Mouse (Mus musculus) cerebellum, adult 11 months (tissue): ENCODE data around the gene Tpk1.
"Not testable (repeated sequence)": the region's sequence is repeated elsewhere in the genome, so short reads cannot be mapped to it uniquely, and the experiment has no call there.

ENCODE experiments used
- DNase-seq: peaks from one replicate; pipeline ENCODE4 v3.0.0; 2022

Gene Tpk1

DNA sequence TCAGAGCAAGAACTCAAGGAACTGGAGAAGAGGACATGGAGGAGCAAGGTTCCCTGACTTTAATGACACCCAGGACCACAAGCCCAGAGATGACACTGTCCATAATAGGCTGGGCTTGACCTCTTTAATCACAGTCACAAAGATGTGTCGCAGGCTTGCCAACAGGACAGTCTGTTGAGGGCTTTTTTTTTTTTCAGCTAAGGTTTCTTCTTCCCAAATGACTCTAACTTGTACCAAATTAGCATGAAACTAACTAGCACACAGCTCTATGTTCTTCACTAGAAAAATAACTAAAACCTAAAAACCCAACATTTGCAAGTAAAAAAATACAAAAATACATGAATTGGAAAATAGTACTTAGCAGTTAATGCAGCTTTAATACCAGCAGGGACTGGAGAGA lies 27.2 kb downstream of the Tpk1 start:
- DNase-seq, result no peak

DNA sequence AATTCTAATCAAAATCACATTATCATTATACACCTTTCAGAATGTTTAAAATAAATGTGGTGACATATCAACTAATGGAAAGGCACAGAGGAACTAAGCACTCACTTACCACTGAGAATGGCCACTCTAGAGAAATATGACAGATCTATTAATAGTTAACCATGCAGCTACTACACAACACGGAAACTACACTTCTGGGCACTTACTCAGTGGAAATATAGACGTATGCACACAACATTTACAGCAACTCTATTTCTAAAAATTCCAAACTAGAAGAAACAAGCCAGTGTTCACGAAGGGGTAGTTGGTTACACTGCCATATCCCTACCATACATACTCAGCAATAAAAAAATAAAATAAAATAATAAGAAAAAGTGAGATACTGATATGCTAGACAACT lies 28.0 kb downstream of the Tpk1 start:
- no peak for DNase-seq

DNA sequence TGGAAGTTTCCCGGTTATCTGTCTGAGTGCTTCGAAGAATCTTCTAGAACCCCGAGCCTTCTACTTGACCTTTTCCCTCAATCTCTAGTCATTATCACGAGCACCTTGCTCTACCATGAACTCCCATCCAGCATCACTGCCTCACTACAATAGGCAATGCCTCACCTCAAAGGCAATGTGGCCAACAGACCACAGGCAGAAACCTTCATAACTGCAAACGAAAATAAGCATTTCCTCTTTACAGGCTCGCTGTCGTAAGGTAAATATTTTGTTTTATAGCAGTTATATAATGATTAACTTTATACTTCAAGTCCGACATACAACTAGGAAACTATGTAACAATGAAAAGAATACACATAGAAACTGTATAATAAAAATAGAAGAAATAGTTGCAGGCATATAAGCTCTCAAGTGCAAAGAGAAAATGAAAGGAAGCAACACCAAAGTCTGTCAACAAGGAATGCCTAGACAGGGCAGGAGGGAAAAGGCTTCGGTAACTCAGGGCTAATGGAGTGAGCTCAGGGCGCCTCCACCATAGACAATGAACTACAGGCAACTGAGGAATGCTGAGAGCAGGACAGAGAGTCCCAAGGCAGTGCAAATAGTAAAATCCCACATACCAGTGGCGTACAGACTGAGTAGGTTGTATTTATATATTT lies 29.0 kb downstream of the Tpk1 start:
- no peak for DNase-seq

DNA sequence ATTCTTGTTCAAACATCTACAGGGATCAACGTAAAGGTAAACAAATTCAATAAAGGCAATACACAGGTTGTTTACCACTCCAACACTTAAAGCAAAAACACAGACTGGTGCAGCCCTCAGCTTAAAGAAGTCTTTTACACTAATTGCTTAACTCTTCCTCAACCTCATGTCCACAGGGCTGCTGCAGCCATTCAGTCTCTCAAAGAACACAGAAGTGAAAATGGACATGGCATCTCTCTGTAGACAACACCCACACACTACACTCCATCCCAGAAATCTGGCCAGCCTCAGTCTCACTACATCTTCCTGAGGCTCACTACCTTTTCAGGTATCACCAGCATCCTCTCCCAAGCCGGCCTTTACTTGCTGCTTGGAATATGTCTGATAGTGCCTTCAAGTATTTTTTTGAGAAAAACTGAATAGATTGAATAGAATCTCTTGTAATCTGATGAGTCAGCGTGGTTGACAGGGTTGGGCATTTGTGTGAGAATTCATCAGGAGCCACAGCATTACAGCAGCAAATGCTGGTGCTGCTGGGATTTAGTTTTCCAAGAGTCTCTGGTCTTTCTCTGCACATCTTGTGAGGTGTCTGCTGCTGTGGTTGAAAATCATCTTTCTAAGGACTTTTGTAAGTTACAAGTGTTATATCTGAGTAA lies 32.6 kb downstream of the Tpk1 start:
- no peak for DNase-seq

DNA sequence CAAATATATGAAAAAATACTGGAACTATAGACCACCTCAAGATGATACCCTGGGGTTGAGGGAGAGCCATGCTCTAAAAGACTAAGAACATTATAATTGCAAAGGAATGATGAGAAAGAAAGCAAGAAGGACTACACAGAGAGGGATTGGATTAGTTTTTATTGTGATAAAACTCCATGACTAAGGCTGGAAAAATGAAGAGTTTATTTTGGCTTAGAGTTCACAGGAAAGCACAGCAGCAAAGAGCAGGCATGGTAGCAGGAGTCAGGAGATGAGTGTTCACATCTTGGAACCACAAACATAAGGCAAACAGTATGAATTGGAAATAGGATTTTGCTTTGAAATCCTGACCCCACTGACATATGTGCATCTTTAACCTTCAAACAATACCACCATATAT lies 33.2 kb downstream of the Tpk1 start:
- no peak for DNase-seq

DNA sequence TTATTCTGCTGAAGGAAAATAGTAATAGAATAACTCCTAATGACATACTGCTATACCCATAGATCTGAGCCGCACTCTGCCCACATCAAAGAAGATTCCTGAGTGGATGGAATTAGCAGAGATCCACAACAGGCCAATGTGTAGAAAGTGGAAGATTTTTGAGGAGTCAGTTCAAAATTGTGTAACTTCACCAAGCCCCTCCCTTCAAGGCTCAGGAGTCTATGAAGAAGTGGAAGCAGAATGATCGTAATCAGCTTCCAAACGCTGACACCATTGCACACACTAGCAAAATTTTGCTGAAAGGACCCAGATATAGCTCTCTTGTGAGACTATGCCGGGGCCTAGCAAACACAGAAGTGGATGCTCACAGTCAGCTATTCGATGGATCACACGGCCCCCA lies 42.6 kb downstream of the Tpk1 start:
- not testable (repeated sequence) for DNase-seq

DNA sequence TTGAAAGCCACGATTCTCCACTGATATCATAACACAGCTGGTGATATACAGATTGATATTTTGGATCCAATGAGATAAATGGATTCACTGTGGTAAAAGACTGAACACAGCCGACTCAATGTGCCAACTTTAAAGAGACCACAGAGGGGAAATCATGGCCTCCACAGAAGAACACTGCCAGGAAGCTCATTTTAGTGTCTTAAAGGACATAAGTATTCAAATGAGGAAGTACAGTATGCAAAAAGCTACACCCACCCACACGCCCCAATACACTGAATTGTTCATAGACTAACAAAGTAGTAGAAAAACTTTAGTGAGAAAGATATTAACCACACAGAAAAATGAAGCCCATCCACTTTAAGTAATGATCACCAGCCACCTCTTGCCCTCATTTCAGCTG lies 46.8 kb downstream of the Tpk1 start:
- DNase-seq, result no peak

DNA sequence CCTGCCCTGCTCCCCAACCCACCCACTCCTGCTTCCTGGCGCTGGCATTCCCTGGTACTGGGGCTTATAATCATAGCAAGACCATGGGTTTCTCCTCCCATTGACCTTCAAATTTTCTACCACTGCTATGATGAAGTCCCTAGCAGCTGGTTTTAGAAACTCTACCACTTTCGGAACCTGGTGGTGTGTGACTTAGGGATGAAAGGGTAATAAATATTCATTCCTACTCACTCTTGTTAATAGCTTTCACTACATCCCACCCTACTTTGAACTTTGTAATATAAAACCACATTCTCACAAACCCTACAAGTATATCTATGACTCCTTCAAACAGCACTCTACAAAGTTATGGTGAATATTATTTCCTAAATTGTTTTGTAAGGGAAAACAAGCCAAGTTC lies 54.3 kb downstream of the Tpk1 start:
- DNase-seq, result no peak

DNA sequence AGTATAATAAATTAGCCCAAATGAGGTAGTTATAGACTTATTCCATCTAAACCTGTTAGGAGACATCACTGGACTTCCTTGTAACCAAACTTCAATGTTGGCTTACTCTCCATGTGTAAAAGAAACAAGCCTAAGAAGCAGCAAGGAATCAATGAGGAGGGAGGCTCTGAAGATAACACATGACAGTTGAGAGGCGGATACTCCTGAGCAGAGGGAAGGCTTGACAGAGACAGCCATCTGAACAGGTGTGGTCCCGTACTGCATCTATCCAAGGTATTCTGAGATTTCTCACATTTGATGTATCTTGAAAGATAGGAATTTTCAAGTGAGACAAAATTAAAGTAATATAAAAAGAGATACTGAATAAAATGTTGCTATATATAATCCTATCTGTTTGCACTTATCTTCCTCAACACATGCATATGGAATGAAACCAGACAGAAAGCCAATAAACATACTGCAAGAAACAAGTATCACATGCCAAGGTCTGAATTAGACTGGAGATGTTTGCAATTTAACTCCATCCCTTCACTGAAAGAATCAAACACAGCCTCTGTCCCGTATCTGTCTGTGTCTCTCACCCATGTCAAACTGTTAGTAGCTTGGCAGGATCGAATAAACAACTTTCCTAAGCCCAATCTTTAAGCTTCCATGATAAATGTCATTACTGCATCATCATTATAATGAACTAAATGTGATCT lies 75.1 kb downstream of the Tpk1 start:
- no peak for DNase-seq

DNA sequence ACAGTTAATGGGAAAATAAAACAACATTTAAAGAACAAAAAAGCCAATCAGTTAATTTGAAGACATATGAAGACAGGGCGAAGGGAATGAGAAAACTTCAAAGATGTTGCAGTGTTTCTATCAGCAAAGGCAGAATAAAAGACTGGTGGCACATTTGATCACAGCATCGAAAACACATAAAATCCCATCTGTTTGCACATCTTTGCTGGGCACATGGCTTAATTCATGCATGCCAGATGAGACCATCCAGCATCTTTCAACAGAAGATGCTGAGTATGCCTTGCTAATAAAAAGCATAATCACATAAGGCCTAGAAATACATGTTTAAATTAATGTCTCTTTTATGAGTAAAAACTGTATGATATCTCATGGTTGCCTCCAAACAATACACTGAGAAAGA lies 80.8 kb downstream of the Tpk1 start:
- DNase-seq, result no peak

DNA sequence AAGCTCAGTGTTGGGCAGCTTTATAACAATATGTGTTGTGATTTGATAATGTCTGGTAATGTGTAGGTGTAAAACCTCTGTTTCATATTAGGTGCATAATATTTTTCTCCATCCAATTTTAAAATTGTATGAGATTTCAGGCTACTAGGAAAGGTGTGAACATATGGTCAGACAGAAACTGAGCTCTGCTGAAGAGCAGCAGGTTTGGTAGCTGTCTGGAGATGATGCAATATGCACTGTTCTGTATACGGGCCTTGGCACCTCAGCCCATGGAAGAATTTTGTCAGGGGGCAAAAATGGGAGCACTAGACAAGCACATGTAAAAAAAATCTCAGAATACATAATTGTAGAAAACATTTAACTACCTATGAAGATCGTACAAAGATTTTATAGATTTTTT lies 84.3 kb downstream of the Tpk1 start:
- no peak for DNase-seq

DNA sequence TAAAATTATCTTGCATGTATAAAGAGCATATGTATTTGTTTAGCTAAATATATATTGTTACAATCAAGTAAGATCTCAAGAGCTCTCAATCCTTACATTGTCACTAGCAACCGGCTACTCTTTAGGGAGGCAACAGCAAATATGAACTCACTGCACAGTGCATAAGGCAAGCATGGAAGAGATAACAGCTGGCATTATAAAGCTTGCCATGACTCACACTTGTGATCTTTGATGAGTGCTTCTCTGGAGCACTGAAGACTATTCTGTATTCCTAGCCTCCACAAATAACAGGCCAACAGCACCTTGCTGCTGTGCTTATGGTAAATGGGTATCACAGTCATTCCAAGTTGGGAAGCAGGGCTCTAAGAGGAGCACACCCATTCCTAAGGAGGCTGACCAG lies 98.2 kb downstream of the Tpk1 start:
- no peak for DNase-seq

DNA sequence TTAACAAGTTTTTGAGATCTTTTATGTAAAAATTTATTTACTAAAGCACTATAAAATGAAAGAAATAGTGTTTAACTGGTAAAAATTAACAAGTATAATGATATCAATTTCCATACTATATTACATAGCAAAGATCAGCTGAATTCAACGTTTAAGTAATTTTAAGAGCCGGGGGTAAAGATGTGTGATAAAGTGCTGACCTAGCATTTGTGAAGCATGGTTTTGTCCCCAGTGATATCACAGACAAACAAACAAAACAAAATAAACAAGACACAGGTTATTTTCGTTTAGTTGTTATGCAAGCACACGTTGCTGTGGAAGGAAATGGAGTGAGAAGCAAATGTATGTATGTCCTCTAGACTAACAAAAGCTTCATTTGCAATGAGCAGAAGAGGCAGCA lies 103.6 kb downstream of the Tpk1 start:
- DNase-seq, result no peak

DNA sequence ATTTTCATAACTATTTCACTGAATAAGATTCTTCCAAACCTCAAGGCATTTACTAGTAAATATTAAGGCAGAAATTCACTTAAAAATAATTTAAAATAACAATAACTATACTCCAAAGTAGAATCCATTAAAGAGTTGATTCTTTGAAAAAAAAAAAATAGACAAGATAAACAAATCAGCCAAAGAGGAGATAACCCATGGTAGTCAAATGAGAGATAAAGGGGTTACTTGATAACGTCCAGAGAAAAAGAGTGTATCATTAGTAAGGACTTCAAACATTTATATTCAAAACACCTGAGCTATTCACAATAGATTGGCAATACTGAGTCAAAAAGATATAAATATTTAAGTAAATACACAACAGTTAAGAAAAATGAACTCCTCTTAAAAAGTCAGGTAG lies 114.7 kb downstream of the Tpk1 start:
- DNase-seq, result no peak

DNA sequence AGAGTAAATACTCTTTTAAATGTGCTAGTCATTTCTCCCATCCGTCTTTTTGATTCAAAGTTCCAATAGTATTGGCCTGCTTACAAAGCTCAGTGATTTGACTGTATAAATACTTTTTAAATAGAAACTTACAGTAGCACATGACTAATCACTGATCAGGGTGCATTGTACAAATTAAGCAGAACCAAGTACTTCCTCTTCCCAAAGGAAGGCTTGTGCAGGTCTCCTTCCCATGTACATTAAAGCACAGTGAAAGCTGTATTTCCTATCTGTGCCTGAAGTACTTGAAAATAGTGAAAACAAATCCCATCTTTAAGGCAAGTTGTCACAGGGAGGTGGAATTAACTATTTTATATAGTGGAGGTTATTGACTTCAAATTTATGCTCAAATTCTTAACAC lies 119.5 kb downstream of the Tpk1 start:
- DNase-seq, result no peak

DNA sequence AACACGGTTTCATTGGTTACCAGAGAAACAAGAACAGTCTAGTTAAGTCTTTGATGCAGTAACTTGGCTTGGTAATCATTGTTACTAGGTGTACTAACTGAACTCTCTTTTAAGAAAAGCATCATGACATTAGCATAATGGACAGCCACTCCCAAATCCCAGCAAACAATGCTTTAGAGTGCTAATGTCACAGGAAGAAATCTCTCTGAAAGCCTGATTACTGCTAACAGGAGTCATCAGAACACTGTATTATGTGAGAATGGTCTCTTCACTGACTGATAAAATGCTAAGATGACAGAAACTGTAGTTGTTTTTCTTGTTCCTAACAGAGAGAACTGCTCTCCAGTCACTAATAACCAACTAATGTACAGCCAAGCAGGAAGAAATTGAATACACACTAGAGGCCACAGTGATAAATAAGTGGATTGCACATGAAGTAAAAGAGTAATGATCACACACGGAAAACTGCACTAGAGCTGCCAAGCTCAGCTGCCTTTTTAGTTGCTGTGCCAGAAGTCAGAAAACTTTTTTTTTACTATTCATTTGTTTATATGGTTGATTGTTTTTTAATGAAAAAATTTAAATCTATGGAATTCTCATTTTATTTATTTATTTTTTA lies 128.7 kb downstream of the Tpk1 start:
- no peak for DNase-seq

DNA sequence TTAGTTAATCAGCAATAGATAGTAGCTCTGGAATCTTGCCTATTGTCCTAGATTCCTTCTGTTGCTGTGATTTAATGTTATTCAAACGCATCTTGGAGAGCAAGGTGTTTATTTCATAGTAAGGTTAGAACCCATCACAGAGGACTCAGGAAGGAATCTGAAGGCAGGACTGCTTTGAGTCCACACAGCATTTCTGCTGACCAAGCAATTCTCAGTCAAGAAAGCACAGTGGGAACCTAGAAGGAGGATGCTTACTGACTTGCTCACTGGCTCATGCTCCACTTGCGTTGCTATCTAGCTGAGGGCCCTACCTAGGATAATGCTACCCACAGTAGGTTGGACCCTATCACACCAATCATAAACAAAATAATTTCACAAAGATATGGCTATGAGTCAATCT lies 130.6 kb downstream of the Tpk1 start:
- no peak for DNase-seq

DNA sequence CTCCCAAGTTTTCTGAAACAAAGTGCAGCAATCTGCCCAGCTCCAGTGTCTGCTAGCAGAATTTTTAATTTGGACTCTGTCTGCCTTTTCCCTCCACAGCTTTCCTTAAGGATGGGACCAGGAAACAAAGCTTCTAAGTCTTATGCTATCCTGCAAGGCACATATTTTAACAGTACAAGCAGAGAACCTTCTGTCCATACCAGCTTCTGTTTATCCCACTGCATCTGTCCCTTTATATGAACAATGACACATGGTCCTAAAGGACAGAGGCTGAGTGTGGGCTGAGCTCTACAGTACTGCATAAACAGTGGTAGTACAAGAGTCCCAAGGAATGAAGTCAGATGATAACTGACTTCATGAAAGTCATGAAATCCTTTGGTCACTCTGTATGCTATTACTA lies 132.8 kb downstream of the Tpk1 start:
- no peak for DNase-seq

DNA sequence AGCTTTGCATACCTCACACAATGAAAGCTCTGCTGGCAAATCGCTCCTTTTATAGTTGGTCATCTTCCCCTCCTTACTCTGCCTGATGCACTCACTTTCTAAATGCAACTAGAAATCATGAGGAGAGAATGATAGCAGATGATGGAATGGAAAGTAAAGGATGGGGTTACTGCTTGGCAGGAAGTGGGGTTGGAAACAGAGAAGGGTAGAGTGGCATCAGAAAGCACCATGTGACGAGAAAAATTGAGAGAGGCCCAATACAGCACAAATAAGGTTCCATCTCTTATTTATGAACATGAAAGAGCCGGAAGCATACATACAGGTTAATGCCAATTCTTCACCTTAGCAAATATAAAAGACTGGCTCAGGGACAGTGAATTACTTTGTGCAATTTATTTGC lies 133.3 kb downstream of the Tpk1 start:
- no peak for DNase-seq

DNA sequence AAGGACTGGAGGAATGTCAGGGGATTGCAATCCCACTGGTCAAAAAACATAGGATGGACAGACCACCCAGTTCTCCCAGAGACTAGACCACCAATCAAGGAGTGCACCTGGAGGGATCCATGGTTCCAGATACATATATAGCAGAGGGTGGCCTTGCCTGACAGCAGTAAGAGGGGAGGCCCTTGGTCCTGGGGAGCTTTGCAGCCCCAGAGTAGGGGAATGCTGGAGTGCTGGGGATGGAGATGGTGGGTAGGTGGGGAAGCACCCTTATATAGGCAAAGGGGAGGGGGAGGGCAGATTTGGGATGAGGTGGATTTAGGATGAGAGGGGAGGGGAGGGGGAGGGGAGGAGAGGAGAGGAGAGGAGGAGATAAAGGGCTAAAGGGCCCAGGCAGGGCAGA lies 134.1 kb downstream of the Tpk1 start:
- no peak for DNase-seq

DNA sequence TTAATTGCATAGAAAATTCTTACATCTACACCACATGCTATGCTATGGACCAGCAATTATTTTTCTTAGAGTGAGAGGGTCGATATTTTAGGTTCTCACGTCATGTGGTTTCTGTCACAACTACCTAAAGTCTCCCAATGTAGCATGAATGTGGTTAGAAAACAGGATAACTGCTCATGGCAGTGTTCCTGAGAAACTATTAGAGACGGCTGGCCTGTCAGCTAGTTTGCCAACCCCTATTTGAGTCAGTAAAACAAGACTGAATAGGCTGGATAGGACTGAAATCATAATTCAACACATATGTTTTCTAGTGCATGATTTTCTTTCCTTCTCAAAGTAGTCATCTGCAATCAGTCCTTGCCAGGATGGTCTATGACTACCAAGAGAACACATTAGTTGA lies 137.1 kb downstream of the Tpk1 start:
- DNase-seq, result no peak

DNA sequence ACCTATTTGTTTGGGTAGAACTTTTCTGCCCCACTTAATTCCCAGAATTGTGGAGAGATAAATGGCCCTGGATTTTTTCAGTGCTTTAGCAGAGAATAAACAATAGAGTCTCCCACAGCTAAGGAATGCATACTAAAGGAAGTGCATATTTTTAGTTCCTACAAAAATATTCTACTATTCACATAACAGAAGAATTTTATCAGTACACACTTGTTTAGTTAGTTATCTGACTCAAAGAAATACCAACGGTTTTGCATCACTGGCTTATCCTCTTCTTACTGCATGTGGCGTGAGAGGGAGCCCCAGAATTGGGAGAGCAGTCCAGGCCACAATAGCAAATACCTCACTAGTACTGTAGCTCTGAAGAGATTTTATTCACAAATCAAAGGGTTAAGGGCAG lies 141.1 kb downstream of the Tpk1 start:
- no peak for DNase-seq

DNA sequence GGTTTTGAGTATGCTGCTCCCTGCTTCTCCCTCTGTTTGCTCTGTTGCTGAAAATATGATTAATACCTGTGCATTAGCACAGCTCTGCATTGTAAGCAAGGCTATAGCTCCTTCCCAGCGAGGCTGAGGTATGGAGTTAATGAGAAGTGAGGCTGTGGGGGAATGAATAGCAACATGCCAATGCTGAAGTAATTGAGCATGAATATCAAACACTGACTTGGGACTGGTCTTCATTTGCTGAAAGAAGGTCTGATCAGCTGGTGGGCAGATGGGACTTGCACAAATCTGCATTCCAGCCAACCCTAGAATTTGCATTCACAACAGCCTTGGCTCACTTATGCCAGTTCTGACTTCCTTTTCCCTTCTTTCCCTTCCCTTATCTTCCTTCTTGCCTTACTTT lies 144.0 kb downstream of the Tpk1 start:
- no peak for DNase-seq

DNA sequence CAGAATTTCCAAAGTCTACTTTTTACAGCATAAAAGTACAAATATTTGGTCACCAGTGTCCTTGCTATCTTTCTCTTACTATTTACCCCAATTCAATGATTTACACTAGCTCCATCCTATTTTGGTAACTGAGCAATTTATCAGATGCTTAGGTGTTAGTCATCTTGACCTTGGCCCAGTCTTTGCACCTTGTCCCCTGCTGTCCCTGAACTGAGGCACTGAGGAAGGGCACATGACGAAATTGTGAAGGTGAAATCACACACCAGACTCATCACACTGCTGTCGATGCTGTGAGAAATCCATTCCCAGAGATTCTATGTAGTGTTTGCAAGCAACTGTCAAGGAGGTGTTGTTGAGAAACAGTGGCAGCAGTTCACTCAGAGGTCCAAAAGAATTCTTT lies 145.9 kb downstream of the Tpk1 start:
- no peak for DNase-seq
